Mouse (Mus musculus) c-Kit-positive CD71-negative TER-119-negative erythroid progenitor cells, embryonic 14.5 days (primary cell): ENCODE results near the gene Dnah9.
A peak's percentile ranks its signal among the peaks of the same experiment; 100 is the strongest.

Experiments
- DNase-seq: peaks from one replicate; pipeline ENCODE4 v3.0.0-alpha.2; 2013; ENCODE audit warnings: low read depth

The Dnah9 gene

DNA sequence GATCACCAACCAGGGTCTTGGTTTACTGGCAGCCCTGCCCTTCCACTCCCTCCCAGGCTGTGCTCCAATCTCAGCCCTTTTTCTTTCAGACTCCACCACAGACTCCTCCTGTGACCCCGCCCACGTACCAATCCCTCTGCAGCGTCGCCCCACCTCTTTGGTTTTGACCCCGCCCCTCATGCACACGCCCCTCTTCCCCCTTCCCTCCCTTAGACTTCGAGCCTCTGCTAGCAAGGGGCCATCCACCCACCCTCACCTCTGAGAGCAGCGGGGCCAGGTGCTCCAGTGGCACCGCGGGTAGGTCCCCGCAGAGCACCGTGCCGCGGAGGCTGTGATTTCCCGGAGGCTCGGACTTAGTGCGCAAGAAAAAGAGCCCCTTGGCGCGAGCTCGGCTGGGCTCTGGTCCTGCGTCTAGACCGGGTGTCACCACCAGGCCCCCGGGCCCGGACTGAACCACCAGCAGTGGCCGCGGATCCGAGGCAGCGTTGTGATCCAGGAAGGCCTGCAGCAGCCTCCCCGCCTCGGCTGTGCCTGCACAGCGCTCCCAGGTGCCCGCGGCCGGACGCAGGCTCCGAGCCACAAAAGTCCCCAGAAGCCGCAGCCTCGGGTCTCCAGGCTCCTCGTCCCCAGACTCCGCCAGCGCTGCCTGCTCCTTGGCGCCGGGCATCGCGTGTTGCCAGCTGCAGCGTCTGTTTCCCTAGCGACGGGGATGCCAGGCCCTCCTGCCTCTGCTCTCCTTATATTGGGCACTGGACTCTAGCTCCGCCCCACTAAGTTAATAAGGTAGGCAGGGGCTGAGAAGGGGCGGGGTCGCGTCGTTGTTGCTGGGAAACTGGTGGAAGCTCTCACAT, at the start of gene Dnah9:
Dnah9 (minus strand) TSS at position 751 of the 851 bp plus-strand sequence.
- peak; percentile 7 for DNase-seq

DNA sequence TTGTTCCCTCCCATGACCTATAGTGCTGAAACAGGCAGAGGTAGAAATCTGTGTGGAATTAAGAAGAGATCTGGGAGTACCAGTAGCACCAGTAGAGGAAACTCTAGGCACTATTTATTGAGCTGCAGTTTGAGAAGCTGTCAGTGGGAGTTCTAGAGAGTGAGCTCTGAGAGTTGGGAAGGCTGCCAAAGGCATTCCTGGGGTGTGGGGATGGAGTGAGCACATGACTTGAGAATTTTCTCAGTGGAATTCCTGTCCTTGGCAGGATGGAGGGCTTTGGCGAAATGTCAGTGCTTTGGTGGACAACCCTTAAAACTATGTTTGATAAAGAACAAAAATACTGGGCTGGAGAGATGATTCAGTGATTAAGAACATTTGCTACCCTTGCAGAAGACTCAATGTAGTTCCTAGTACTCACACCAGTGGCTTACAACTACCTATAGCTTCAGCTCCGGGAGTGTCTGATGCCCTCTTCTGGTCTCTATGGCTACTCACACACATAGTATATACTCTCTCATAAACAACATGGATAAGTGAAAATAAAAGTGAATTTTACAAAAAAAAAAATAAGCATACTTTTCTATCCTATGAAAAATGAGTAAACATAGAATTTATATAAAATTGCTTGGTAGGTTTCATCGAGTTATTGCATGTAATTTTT, 20.4 kb upstream of the Dnah9 start:
- no peak for DNase-seq

DNA sequence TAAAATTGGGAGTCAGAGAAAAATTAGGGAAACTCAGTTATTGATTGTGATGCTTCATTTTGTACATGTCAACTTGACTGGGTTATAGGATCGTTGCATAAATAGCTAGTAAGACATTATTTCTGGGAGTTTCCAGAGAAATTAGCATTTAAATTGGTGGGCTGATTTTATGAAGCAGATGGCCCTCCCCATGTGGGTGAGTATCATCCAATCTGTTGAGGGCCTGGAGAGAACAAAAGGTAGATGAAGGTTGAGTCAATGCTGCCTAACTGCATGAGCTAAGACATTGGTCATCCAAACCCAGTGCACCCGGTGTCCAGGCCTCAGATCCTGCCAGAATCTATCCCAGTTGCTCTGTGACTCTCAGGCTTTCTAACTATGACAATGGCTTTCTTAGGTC, 19.8 kb upstream of the Dnah9 start:
- DNase-seq = no peak

DNA sequence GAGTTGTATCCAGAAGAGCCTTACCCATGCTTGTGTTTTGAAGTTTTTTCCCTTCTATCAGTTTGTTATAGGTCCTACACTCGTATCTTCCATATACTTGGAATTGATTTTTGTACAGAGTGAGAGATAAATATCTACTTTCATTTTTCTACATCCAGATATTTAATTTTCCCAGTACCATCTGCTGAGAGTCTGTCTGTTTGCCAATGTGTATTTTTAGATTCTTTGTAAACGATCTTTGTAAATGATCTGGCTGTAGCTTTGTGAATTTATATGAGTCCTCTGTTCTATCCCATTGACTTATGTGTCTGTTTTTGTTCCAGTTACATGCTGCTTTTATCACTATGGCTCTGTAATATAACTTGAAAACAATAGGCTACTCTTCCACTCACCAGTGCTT, 9.4 kb upstream of the Dnah9 start:
- no peak for DNase-seq

DNA sequence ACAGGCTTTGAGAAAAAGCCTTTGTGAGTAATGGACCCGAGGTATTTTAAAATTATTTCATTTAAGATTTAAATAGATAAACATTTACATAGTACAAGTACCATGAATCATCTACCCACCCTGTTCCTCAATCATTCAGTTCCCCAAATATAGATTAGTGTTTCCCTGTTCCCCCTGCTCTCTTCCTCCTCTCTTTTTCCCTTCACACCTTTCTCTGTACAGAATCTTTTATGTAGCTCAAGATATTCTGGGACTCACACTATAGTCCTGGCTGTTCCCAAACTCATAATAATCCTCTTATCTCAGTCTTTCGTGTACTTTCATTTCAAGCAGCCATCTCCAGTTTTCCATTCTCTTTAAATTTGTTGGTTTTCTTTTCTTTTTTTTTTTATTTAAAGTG, 4.3 kb downstream of the Dnah9 start:
- no peak for DNase-seq

DNA sequence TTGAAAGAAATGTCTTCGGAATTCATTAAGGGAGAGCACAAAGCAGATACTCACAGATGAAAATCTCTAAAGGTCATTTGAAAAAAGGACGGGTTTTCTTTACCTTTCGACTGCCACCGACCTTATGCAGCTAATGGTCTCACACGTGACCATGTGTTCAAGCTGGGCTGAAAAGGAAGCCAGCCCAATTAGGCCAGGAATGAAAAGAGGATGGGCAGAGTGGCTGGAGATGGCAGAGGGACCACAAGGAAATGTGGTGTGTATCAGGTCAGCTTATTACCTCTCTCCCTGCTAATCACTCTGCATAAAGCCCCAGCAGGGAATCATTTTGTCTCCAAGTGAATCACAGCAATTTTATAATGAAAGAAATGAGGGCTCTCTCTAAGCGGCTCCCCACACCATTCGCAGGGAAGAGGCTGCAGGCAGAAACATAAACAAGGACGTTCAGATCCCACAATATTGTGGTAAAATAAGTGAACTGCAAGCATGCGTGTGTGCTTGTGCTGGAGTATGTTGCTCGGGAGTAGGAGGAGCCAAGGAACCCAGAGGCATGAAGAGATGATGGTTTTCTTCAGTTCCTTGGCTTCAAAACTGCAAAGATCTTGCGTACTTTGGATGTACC, 27.6 kb downstream of the Dnah9 start:
- DNase-seq = no peak

DNA sequence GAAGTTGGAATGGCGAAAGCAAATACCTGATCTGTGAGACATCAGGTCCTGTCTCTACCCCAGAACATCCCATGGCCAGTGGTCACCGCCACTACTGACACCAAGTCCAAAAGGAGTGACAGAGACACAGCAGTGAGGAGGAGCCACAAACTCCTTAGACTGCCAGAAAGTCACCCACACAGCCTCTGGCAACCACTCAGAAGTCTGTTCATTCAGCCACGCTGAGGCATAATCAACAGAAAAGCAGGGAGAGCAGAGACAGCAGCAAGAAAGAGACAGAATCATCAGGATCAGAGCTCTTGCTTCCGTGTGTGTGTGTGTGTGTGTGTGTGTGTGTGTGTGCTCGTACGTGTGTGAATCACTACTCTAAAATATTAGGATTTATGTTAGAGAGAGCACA, 33.5 kb downstream of the Dnah9 start:
- DNase-seq = no peak

DNA sequence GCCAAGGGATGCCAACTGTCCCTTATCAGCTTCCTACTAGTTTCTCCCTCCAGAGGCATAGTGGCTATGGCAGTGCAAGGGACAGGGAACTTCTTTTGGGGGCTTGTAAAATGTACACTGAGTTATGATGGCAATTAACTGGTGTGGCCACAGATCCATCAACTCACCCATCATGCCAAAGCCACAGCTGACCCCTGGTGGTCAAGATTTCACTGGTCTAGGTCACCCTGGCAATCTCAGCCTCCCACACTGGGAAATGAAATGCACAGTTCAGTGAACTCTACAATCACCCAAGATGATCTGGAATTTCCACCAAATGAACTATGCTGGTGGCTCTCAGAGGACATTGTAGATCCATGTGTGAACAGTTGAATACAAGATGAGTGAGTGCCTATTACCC, 42.2 kb downstream of the Dnah9 start:
- no peak for DNase-seq

DNA sequence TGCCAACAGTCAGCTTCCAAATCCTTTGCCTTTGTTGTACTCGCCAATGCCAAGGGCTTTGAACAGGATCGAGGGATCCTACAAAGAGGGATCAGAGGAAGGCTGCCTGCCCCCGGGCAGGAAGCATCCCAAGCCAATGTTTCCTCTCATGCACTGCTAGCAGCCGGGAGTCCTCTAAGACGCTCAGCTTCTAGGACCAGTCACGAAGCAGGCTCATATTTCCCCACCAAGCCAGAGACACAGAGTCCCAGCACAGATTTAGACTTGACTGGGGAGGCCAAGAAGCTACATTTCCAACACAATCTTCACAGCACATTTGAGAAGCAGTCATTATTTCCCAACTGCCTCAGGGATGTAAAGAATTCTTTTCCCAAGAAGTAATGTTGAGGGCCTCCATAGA, 43.9 kb downstream of the Dnah9 start:
- no peak for DNase-seq

DNA sequence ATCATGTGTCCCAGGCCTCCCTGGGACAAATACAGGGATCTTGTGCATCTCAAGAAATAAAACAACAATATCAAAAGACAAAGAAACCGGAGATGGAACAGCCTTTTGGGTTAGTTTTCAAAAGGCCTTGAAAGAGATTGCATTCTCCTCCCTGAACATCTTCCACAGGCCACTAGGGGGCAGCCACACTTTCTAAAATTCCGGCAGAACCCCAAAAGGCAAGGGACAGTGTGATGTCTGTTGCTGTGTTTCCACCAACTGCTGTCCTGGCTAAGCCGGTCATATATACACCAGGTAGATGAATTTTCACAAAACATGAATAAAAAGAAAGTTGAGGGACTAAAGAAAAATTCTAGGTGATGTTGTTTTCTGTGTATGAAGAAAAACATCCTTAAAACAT, 46.3 kb downstream of the Dnah9 start:
- peak; percentile 2 for DNase-seq

DNA sequence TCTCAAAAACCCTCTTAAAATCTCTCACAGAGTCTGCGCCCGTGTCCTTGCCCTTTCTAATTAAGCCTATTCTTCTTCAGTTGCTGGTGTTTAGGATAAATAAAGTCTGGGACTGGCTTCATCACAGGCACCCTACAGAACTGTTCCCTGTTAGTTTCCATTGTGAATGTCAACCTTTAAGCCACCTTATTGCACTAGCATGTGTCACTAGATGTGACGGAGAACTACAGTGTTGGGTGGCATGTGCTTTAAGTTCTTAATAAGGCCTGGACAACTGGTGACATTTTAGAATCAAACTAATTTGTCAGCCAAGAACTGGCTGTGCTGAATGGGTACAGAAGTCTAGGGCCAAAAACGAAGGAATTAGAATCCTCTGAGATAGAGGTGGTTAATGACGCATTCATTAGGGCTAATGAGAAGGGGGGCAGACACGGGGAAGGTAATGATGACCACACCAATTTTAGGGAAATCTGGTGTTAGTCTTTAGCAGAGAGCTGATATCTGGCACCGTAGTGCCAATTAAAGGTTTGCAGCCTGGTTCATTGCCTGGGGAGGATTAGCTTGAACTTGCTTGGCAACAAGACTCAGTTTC, 84.6 kb downstream of the Dnah9 start:
- DNase-seq = no peak

DNA sequence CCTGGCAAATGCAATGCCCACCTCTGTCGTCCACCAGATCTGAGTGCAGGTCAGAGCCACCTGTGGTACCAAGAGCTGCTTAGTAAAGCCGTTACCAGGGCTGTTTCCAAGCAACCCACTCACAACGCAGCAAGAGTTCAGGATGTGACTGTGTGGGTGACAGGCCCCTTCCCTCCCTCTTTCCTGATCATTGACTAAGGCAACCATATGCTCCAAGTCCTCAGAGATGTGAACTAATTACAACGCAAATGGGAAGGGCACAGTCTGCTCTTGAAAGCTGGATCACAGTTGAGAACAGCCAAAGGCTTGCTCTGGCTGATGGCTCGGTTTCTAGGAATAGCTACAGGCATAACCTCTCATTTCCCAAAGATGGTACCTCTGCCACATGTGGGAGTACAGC, 95.4 kb downstream of the Dnah9 start:
- no peak for DNase-seq

DNA sequence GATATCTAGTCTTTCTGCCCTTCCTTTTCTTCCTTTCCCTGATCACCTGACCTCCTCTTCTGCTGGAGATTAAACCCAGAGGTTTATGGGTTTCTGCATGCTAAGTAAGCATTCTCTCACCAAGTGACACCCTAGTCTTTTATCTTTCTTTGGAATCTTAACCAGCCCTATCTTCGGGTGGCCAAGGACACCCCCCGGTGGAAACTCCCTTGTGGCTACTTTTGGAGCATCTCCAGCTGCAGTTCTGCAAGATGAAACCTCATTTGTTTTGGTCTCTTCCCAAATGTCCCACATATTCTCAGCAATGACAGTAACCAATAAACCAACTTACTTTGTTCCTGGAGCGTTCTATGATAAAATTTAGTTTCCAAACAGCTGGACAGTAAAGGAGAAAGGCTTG, 109.4 kb downstream of the Dnah9 start:
- DNase-seq = no peak

DNA sequence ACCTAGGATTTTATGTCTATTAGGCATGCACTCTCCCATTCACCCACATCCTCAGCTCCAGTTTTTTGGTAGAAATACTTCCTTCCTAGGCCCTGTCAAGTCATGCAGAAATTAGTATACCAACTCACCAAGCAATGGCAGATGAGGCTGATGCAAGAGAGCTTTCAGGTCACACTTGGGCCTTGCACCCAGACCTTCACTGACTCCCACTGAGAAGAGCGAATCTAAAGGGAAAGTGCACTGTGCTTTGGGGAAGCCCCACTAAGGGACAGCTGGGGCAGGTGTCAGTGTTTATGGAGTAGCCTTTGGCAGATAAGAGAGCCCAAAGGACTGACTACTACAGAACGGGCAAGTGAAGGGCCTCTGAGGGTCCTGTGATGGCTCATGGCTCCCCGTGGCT, 117.1 kb downstream of the Dnah9 start:
- DNase-seq = no peak

DNA sequence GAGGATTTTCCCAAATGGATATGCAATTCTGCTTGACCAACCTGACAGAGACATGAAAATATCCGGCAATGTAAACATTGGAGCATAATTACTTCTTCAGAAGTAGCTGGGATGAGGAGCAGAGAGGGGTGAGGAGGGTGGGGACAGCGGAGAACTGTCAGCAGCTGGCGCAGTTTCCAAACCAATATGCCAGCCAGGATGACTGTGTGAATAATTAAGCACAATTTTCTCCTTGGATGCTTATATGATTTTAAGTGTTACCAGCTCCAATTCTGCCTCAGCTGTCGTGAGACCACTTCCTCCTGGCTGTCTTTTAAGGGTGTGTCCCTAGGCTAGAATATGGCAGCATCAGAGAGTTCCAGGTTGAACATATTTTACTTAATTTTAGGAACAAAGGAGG, 119.2 kb downstream of the Dnah9 start:
- DNase-seq = no peak

DNA sequence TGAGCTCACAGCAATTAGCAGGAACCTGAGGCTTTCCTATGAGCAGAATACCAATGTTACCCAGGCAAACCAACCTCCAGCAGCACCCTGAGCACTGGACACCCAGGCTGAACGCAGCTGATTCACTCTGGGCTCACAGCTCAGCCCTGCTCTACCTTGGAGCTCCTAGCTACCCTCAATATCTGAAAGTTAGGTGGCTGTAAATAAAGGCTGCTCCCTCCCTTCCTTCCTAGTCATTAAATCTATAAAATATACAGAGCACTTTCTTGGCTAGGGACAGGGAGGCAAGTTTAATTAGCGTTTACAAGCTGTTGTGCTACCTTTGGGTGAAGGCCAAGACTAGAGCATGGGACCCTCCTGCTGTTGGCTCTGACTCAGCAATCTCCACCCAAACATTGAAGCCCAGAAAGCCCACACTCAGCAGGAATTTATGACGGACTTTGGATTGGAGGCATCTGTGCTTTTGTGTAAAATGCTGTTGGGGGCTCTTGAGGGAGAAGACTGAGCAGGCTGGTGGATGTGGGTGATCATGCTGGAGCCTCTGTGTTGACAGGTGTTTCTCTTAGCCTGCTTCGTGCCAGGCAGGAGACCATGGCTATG, 121.7 kb downstream of the Dnah9 start:
- DNase-seq = no peak

DNA sequence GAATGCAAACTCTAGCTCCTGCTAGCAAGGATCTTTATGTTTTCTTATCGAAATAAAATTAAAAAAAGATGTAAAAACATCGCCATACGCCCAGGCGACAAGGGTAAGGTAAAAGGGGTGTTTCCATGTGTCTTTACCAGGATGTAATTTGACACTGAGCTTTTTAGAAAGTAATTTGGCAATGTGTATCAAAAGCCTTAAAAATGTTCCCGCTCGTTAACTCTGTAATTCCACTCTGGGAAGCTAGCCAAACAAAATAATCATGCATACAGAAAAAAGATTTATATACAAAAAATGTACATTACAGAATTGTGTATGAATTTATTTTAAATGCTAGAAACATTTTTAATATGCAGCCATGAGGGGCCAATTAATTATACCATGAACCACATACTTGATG, 124.7 kb downstream of the Dnah9 start:
- DNase-seq = no peak

DNA sequence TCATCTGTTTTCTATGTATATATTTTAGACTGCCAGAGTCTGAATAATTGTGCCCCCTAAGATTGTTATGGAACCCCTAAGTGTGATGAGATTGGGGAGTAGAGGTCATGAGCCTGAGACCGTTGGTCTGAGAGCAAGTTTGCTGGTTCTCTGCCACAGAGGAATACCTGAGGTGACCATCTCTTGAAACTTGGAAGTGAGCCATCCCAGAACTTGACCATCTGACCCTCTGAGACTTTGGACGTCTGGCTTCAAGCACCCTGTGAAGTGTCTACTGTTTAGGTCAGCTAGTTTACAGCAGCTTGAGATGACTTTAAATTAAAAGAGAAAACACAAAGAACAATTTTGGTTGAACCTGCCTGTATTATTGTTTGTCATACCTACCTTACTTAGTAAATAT, 125.8 kb downstream of the Dnah9 start:
- no peak for DNase-seq

DNA sequence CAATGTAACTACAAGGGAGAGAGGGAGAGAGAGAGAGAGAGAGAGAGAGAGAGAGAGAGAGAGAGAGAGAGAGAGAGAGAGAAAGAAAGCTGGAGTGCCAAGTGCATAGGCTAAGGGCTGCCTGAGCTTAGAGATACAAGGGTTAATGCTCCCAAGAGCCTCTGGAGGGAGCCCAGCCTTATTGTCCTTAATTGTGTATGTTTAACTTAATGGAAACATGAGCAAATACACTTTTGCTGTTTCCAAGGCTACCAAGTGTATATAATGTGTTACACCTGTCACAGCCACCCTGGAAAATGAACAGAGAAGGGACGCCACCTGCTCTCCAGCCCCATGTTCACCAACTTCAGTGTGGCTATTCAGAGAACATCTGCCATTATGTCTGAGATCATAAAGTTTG, 142.6 kb downstream of the Dnah9 start:
- DNase-seq = no peak

DNA sequence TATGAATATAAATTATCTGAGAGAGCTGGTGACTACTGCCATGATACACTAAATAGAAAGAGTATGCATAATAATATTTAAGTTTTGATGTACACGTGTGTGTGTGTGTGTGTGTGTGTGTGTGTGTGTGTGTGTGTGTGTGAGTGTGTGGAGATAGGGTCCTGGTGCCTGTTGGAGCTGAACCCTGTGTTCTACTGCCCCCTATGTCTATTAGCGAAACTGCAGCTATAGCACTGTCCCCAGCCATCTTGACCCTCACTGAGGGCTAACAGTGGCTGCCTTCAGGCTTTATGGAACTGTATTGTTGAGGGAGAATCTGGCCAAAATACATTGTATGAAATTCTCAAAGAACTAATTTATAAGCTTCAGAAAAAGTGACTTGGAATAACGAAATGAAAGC, 192.5 kb downstream of the Dnah9 start:
- DNase-seq = no peak

DNA sequence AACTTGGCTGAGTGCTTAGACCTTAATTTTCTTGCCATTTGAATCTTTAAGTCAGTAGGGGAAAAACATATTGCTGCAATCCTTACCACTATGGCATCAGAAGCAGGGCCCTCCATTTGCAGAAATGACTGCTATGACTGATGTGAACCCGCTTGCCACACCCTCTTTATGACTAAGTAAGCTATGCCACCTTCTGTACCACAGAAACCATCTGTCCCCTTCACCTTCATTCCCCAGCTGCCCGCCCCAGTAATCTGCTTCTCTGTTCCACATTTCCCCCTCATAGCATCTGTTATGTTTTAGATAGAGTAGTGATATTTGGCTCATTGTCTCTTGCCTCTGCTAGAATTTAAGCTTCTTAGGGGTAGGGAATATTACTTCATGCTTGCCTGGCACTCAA, 237.6 kb downstream of the Dnah9 start:
- no peak for DNase-seq

DNA sequence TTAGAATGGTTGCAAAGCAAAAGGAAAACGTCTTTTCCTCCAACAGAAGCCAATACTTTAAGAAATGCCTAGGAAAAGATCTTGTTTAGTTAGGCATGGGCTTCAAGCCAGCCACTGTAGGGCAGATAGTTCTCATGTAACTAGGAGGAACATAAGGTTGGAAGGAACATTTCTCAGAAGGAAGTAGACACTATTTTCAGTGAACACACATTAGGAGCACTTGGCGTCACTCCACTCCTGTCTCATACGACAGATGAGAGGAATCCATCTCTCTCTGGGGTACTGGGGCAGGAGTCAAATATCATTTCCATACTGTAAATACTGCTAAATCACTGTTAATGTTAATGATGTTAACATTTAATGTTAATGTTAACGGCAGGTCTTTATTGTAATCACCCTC, 238.0 kb downstream of the Dnah9 start:
- no peak for DNase-seq

DNA sequence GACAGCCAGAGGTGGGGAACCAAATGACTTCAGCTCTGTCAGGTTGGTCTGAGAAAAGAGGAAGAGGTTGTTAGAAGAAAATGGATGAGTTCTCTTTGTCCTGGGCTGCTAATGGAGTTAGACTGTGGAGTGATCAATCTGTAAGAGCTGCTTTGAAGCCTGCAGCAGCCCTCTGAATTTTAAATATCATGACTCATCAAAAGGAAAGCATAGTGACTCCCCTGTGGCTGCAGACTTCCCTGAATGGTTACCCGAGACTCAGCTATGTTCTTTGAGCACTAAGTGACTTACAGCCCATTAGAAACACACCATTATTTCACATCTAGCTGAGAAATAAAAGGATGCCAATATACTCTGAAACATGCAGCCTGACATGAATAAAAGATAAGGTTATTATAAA, 240.4 kb downstream of the Dnah9 start:
- no peak for DNase-seq
